Mouse (Mus musculus): Measurements from ENCODE around the gene Osbpl7.

GRCm38 (mm10) chr11:97007093-97007794 is 43.2 kb upstream of the Osbpl7 start:
- no peak for TF ChIP-seq EP300 (IDR thresholded peaks at IDR 0.05; ENCODE audit: low read length)
- no peak for TF ChIP-seq HCFC1 (IDR thresholded peaks at IDR 0.05; ENCODE audit: low read depth, low read length)
- no peak for TF ChIP-seq POLR2A (IDR thresholded peaks at IDR 0.05; ENCODE audit: low read depth, low read length)
- no peak for TF ChIP-seq ETS1 (conservative IDR thresholded peaks at IDR 0.05; ENCODE audit: low read depth, low read length)

All from CH12.LX (cell line).